Mouse (Mus musculus) cerebellum, adult (tissue): ENCODE measurements around the gene 1810062G17Rik.

ENCODE experiments used
- ATAC-seq: cut with Nextera tagmentation; 2 replicates; pipeline ENCODE4 v1.9.2; 2017; ENCODE audit warnings: mild to moderate bottlenecking, moderate library complexity, mixed read lengths; ENCODE audit not compliant: insufficient number of reproducible peaks, low FRiP score, low TSS enrichment

1810062G17Rik gene

GRCm38 (mm10) chr3:36475532-36476087, at the start of gene 1810062G17Rik, which contains the start of gene Anxa5:
TSS of gene 1810062G17Rik (plus strand) at chr3:36475937.
TSS of gene Anxa5 (minus strand) at chr3:36475894.
- ATAC-seq = peak; percentile 94

- ATAC-seq = no peak
These were observed 48.4 kb upstream of the 1810062G17Rik start for GRCm38 (mm10) chr3:36427386-36427785.

DNA sequence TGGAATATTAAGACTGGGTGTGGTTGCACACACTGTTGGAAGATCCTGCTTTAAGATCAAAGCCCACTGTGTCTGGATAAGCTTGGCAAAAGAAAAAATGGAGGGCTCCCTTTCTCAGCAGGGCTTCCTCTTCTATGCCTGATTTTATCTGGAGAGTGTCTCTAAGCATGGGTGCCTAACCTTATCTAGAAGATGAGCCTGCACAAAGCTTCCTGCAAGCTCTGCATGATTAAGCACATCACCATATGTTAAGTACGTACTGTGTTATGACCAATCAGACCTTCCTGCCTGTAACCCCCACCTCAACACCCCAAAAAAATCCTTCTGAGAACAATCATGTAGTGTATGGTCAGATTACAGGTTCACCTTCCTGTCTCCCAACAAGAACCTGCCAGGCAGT, 45.4 kb upstream of the 1810062G17Rik start:
- ATAC-seq = no peak

GRCm38 (mm10) chr3:36440280-36440679, 35.5 kb upstream of the 1810062G17Rik start:
- no peak for ATAC-seq

DNA sequence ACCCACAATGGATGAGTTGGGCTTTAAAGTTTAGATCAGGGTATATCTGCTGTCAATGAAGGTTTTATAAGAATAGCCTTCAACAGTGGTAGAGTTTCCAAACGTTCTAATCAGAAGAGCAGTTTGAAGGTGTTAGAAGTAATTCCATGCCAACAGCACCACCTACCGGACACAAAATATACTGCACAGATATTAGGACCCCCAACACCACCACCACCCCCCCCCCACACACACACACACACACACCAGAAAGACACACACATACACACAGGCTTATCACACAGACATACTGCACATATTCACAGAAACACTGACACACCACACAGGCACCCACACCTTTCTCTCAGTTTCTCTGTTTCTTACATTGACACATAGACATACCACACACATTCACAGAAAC, 33.3 kb upstream of the 1810062G17Rik start:
- ATAC-seq = no peak

GRCm38 (mm10) chr3:36446041-36446440, 29.7 kb upstream of the 1810062G17Rik start:
- ATAC-seq = no peak

DNA sequence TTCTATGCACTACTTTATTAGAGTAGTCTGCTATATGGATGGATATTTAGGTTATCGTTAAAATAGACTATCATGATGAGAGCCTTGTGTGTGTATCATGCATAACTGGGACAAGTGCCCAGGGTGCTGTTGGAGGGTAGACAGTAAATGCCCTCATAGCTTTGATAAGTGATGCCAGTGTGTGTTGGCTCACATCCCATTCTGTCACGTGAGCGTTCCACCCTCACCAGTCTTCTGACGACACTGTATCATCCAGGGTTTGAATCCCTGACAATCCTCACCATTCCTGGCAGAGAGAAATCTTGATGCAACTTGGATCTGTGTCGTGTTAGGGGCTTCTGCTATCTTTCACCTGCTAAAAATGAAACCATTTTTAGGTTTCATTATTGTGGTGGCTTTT, 29.2 kb upstream of the 1810062G17Rik start:
- ATAC-seq = no peak

- ATAC-seq = no peak
These were observed 28.8 kb upstream of the 1810062G17Rik start for GRCm38 (mm10) chr3:36446918-36447317.

DNA sequence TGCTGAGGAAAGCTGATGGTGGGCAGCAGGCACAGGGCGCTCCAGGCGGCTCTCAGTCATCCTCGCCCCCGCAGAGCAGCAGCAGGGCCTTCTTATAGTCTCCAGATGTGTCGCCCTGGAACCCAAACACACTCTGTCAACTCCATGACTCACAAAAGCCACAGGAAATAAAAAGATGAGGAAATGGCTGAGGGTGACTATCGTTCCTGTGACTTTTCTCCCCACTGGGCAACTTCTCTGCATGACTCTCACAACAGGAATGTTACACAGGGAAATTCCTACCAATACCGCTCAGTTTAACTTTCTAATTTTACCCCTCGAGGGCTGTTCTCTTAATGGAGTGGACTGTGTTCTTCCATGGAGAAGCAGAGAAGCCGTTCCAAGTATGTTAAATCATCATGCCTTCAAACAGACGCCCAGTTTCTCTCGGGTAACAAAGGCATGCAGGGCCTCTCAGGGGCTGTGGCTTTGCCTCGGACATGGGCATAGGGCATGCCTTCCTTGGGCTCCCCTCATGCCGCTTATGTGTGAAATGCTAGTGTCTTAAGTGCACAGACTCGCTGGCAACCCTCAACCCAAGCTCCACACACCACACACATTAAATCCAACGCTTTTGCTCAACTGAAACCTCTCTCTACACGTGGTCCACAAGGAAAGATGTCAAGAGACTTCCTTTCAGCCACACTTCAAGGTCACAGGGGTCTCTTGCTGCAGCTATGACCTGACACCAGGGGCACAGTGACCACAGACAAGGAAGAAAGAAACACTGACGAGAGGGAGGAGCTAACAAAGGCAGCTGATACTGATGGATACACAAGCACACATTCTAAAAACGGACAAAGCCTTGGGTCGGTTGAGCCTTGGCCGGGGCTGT, 26.2 kb upstream of the 1810062G17Rik start:
- no peak for ATAC-seq

DNA sequence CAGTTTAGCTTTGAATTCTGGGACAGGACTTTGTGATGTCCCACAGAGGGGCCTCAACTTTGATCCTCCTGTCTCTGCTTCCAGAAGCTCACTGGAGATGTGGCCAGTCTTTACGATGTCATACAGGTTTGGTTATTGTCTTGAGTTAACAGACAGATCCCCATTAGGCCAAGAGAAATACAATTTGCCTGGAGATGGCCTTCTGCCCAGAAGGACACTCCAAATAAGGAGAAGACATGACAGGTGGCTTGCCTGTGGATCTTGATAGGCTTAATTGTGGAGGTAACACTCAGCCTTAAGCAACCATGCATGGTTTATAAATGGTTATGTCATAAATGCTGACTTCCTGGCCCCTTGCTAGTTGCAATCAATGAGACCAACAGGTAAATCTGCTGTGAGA, 23.2 kb upstream of the 1810062G17Rik start:
- ATAC-seq = no peak

DNA sequence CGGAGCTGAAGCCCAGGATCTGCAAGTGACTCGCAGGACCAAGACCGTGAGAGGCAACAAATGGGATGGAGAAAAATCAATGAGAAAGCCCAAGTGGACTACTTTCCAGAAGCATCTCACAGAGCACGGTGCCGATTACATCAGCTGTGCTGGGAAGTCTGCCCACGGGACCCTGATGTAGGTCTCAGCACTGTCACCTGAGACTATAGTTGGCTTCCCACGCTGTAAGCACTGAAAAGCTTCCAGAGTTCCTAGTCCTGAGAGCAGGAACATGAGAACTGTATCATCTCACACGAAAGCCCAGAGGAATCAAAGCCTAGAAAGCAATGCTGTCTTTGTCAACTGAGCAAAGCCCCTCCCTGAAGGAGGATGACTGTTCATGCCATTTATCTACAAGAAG, 20.6 kb upstream of the 1810062G17Rik start:
- ATAC-seq = peak; percentile 17; the same call in 1 of the 2 replicates

- peak; percentile 88 for ATAC-seq
These were observed 20.2 kb upstream of the 1810062G17Rik start for GRCm38 (mm10) chr3:36455566-36455965.

- ATAC-seq = no peak
These were observed 15.0 kb upstream of the 1810062G17Rik start for GRCm38 (mm10) chr3:36460717-36461116.

DNA sequence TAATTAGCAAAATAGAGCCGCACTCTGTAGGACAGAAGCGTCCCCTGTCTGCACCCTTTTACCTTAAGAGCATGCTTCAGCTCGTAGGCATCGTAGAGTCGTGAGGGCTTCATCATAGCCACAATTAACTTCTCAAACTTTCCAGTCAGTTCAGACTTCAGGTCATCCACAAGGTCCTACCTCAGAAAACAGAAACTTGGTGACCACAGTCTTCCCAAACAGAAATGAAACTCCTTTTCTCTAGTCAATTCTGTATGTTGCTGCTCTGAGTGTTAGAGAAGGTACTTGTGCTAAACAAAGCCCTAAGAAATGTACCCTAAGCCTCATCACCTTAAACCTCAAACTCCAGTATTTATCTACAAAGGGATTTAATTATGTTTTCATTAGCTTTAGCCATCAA, 13.9 kb upstream of the 1810062G17Rik start:
- ATAC-seq = no peak

- no peak for ATAC-seq
These were observed 13.4 kb upstream of the 1810062G17Rik start for GRCm38 (mm10) chr3:36462348-36462747.

- ATAC-seq = no peak
These were observed 10.2 kb upstream of the 1810062G17Rik start for GRCm38 (mm10) chr3:36465538-36465937.

DNA sequence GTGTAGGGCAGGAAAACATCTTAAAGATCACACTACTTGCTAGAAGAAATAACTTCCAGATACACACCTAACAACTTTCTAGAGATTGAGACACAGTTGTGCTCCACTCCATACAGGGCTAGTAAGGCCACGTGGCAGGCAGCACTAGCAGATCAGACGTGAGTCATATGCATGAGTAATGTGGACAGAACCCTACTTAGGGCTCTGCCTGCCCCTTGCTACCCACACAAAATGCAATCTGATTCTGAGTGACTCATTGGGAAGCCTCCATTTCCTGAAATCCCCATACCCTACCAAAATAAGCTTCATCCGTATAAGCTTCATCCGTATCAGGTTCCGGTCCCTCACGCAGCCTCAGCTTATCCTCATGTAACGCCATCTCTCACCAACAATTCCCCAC, 8.1 kb upstream of the 1810062G17Rik start:
- no peak for ATAC-seq

- ATAC-seq = no peak
These were observed 6.9 kb upstream of the 1810062G17Rik start for GRCm38 (mm10) chr3:36468871-36469270.

DNA sequence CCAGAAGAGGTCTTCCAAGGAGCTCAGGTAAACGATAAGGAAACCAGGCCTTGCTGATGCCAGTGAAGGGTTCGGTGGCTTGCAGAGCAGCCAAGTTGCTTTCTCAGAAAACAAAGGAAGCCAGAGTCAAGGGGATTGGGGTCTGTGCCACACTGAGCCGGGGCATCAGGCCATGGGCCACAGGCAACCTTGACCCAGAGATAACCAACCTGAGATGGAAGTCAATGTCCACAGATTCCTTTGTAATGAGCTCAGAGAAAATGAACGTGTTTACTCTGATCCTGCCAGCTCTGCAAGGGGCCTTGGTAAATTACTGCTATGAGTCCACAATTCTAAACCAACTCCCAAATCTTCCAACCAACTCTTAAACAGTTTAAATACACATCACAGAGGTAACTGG, 3.9 kb upstream of the 1810062G17Rik start:
- ATAC-seq = no peak

- no peak for ATAC-seq
These were observed 2.5 kb upstream of the 1810062G17Rik start for GRCm38 (mm10) chr3:36473222-36473621.

DNA sequence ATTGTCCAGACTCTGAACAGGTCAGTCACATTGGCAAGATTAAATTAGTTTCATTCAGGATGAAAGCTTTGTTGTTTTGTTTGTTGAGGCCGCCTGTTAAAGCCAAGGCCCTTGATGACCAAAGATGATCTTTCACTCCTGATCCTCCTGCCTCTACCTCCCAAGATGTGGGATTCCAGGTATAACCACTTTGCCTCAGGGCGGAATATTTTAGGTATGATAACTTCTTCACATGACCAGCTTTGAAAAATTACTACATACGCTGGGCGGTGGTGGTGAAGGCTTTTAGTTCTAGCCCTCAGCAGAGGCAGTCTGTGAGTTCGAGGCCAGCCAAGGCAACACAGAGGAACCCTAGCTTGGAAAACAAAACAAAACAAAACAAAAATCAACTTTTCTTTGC, 1.3 kb upstream of the 1810062G17Rik start:
- ATAC-seq = no peak
